Mouse (Mus musculus) c-Kit-positive CD71-positive TER-119-negative erythroid progenitor cells, embryonic 14.5 days (primary cell): ENCODE results near the gene Ak4.
"Not testable (repeated sequence)": the region's sequence is repeated elsewhere in the genome, so short reads cannot be mapped to it uniquely, and the experiment has no call there.

Experiments used
- DNase-seq: peaks from one replicate; pipeline ENCODE4 v3.0.0-alpha.2; 2013; ENCODE audit warnings: low read depth

Gene Ak4

GRCm38 (mm10) chr4:101424495-101424894 lies 5.4 kb downstream of the Ak4 start:
- DNase-seq = no peak

- DNase-seq = no peak
Observed at GRCm38 (mm10) chr4:101425119-101425518, 6.0 kb downstream of the Ak4 start.

- no peak for DNase-seq
Observed at GRCm38 (mm10) chr4:101425666-101426065, 6.6 kb downstream of the Ak4 start.

GRCm38 (mm10) chr4:101426566-101426965 lies 7.5 kb downstream of the Ak4 start:
- no peak for DNase-seq

- DNase-seq = no peak
Observed at GRCm38 (mm10) chr4:101427886-101428680, 9.0 kb downstream of the Ak4 start.

- DNase-seq = no peak
Observed at GRCm38 (mm10) chr4:101429073-101429472, 10.0 kb downstream of the Ak4 start.

- DNase-seq = no peak
Observed at GRCm38 (mm10) chr4:101430000-101430399, 10.9 kb downstream of the Ak4 start.

- no peak for DNase-seq
Observed at GRCm38 (mm10) chr4:101436761-101437512, 17.9 kb downstream of the Ak4 start.

GRCm38 (mm10) chr4:101438271-101438670 lies 19.2 kb downstream of the Ak4 start:
- DNase-seq = no peak

- DNase-seq = no peak
Observed at GRCm38 (mm10) chr4:101439738-101440389, 20.8 kb downstream of the Ak4 start.

- no peak for DNase-seq
Observed at GRCm38 (mm10) chr4:101442791-101443190, 23.7 kb downstream of the Ak4 start.

GRCm38 (mm10) chr4:101443419-101443991 lies 24.4 kb downstream of the Ak4 start:
- no peak for DNase-seq

- DNase-seq = no peak
Observed at GRCm38 (mm10) chr4:101445660-101446059, 26.6 kb downstream of the Ak4 start.

- DNase-seq = not testable (repeated sequence)
Observed at GRCm38 (mm10) chr4:101446606-101447005, 27.5 kb downstream of the Ak4 start.

- no peak for DNase-seq
Observed at GRCm38 (mm10) chr4:101448701-101449100, 29.6 kb downstream of the Ak4 start.

- no peak for DNase-seq
Observed at GRCm38 (mm10) chr4:101449344-101449743, 30.3 kb downstream of the Ak4 start.

GRCm38 (mm10) chr4:101450150-101450780 lies 31.2 kb downstream of the Ak4 start:
- no peak for DNase-seq

- DNase-seq = no peak
Observed at GRCm38 (mm10) chr4:101451089-101451488, 32.0 kb downstream of the Ak4 start.

- no peak for DNase-seq
Observed at GRCm38 (mm10) chr4:101452829-101453228, 33.8 kb downstream of the Ak4 start.

- DNase-seq = no peak
Observed at GRCm38 (mm10) chr4:101457176-101457575, 38.1 kb downstream of the Ak4 start.

GRCm38 (mm10) chr4:101458341-101458740 lies 39.3 kb downstream of the Ak4 start:
- peak; percentile 28 for DNase-seq

- DNase-seq = no peak
Observed at GRCm38 (mm10) chr4:101459358-101459757, 40.3 kb downstream of the Ak4 start.
